Mouse (Mus musculus): ENCODE results near the gene Zfp213.

Zfp213 gene

GRCm38 (mm10) chr17:23518701-23519423 is 45.2 kb downstream of the Zfp213 start:
- no peak for DNase-seq (ENCODE audit: low read depth, low spot score)
- Histone ChIP-seq H3K27me3 (ENCODE audit: control insufficient read depth, insufficient read depth, low read length, poor library complexity, severe bottlenecking) (no peaks in the 10 kb centered on the region), H3K36me3 (ENCODE audit: control insufficient read depth, insufficient read depth, low read length, poor library complexity, severe bottlenecking) (no peaks in the 10 kb centered on the region)

Data from splenic B cell, adult 2 months (primary cell).